ENCODE assay signal across 24 mouse cellular contexts in the genomic region with DNA sequence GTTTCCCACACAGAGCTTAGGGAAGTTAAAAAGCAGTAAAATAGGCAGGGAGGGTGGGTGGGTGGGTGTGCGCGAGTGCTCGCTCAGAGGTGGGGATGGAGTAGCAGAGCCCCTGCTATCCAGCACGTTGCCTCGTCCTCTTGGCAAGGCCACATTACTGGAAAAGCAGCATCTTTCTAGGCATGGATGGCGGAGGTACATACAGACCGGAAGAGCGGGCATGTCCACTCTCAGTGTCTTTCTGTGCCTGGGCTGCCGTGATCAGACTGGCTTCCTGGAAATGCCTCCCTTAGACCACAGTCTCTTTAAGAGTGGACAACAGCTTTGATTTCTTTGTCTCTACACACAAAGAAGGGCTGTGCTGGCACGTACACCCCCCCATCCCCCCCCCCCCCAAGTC. TPM values are rescaled to one million over a fixed set of nuclear protein-coding genes. Genes with fewer than 3 reads are reported as not detected.
DNase-seq lines count a peak whose midpoint lies in the region; ATAC-seq and TF ChIP-seq lines count a peak whose summit lies in the region.
"Had no signal": no experiment of that assay in that cellular context is flagged by ENCODE, and none has a peak within 500 bp of the region (broad histone marks: within the 10 kb centered on the region; RNA-seq: fewer than 3 reads in every experiment).

No protein-coding gene starts in this region.

- H3K36me3 ChIP-seq in forebrain, embryonic 11.5 days (ENCODE audit: control insufficient read depth, insufficient read depth, low read length) = no peaks in the 10 kb centered on the region
- H3K36me3 ChIP-seq in forebrain, postnatal 0 days (ENCODE audit: insufficient read depth) = no peaks in the 10 kb centered on the region
- H3K36me3 ChIP-seq in hindbrain, embryonic 16.5 days (ENCODE audit: control insufficient read depth, insufficient read depth, low read length) = no peaks in the 10 kb centered on the region
- H3K36me3 ChIP-seq in hindbrain, embryonic 10.5 days = peaks cover 40% of the 10 kb centered on the region
- H3K36me3 ChIP-seq in neural tube, embryonic 13.5 days = no peaks in the 10 kb centered on the region
- H3K36me3 ChIP-seq in neural tube, embryonic 15.5 days = no peaks in the 10 kb centered on the region
- H3K36me3 ChIP-seq: heart, embryonic 15.5 days; hindbrain, embryonic 15.5 days had no signal

- H3K9me3 ChIP-seq in forebrain, embryonic 11.5 days (ENCODE audit: control insufficient read depth, low read length) = no peaks in the 10 kb centered on the region
- no peaks in the 10 kb centered on the region for H3K9me3 ChIP-seq in forebrain, postnatal 0 days (ENCODE audit: low read length)
- H3K9me3 ChIP-seq in hindbrain, embryonic 16.5 days (ENCODE audit: control insufficient read depth, low read length) = no peaks in the 10 kb centered on the region
- H3K9me3 ChIP-seq in hindbrain, embryonic 10.5 days = no peaks in the 10 kb centered on the region
- H3K9me3 ChIP-seq in neural tube, embryonic 13.5 days = no peaks in the 10 kb centered on the region
- H3K9me3 ChIP-seq in neural tube, embryonic 15.5 days (replicated peaks) = no peaks in the 10 kb centered on the region
- H3K9me3 ChIP-seq: forebrain, embryonic 10.5 days; heart, embryonic 12.5 days; heart, embryonic 15.5 days; hindbrain, embryonic 15.5 days had no signal

- no peaks in the 10 kb centered on the region for H3K4me1 ChIP-seq in forebrain, embryonic 11.5 days (replicated peaks; ENCODE audit: control insufficient read depth, insufficient read depth, low read length)
- H3K4me1 ChIP-seq in forebrain, postnatal 0 days (ENCODE audit: insufficient read depth) = no peaks in the 10 kb centered on the region
- H3K4me1 ChIP-seq in hindbrain, embryonic 16.5 days (ENCODE audit: control insufficient read depth, insufficient read depth, low read depth, low read length) = no peaks in the 10 kb centered on the region
- peaks cover 7% of the 10 kb centered on the region; the same call in 1 of the 2 replicates for H3K4me1 ChIP-seq in hindbrain, embryonic 10.5 days (replicated peaks)
- H3K4me1 ChIP-seq in neural tube, embryonic 13.5 days (replicated peaks) = no peaks in the 10 kb centered on the region
- no peaks in the 10 kb centered on the region for H3K4me1 ChIP-seq in neural tube, embryonic 15.5 days

- no peaks in the 10 kb centered on the region for H3K27me3 ChIP-seq in forebrain, embryonic 11.5 days (ENCODE audit: control insufficient read depth, insufficient read depth, low read length)
- no peaks in the 10 kb centered on the region; the same call in 1 of the 2 replicates for H3K27me3 ChIP-seq in forebrain, postnatal 0 days (ENCODE audit: insufficient read depth, low read length)
- H3K27me3 ChIP-seq in hindbrain, embryonic 16.5 days (replicated peaks; ENCODE audit: control insufficient read depth, insufficient read depth, low read length) = no peaks in the 10 kb centered on the region
- no peaks in the 10 kb centered on the region for H3K27me3 ChIP-seq in hindbrain, embryonic 10.5 days (ENCODE audit: insufficient read depth, poor library complexity, severe bottlenecking)
- H3K27me3 ChIP-seq in neural tube, embryonic 13.5 days = no peaks in the 10 kb centered on the region
- no peaks in the 10 kb centered on the region for H3K27me3 ChIP-seq in neural tube, embryonic 15.5 days (replicated peaks)
- H3K27me3 ChIP-seq: heart, embryonic 12.5 days; heart, embryonic 15.5 days; hindbrain, embryonic 15.5 days had no signal

- no peak overlapping the region for H3K4me2 ChIP-seq in forebrain, embryonic 11.5 days (ENCODE audit: low read depth, low read length, severe bottlenecking)
- no peak overlapping the region for H3K4me2 ChIP-seq in forebrain, postnatal 0 days (ENCODE audit: low read depth)
- H3K4me2 ChIP-seq in hindbrain, embryonic 16.5 days (ENCODE audit: low read length) = no peak overlapping the region
- H3K4me2 ChIP-seq in neural tube, embryonic 13.5 days = no peak overlapping the region
- no peak overlapping the region for H3K4me2 ChIP-seq in neural tube, embryonic 15.5 days
- H3K4me2 ChIP-seq: heart, embryonic 12.5 days; heart, embryonic 15.5 days; hindbrain, embryonic 15.5 days had no signal

- ATAC-seq in forebrain, embryonic 11.5 days (replicated peaks; ENCODE audit: low FRiP score) = no peak
- no peak for ATAC-seq in forebrain, postnatal 0 days
- peak; percentile 7; the same call in 1 of the 2 replicates for ATAC-seq in hindbrain, embryonic 16.5 days
- ATAC-seq in neural tube, embryonic 13.5 days (ENCODE audit: low read depth) = no peak
- ATAC-seq in neural tube, embryonic 15.5 days (ENCODE audit: low FRiP score) = no peak
- ATAC-seq: CD4-positive, CD25-positive, alpha-beta regulatory T cell, adult 4 months; forebrain, embryonic 14.5 days; inflammation-experienced regulatory T-cells, adult 6 months; intestine, embryonic 16.5 days had no signal

- DNase-seq in forebrain, embryonic 11.5 days (ENCODE audit: low spot score) = peak; percentile 33
- no peak for DNase-seq in forebrain, postnatal 0 days
- no peak for DNase-seq in hindbrain, embryonic 10.5 days (ENCODE audit: low spot score)
- DNase-seq: adrenal gland, adult 8-10 months; adrenal gland, postnatal 25 days; cerebellum, adult 11-12 months; cerebellum, adult 9-10 months; gastrocnemius, postnatal 25 days; heart, adult 18-20 months; heart, postnatal 10 days; heart, postnatal 36 days; kidney, adult 18-20 months had no signal

- no peak overlapping the region for H3K9ac ChIP-seq in forebrain, embryonic 11.5 days (ENCODE audit: low read length)
- no peak overlapping the region for H3K9ac ChIP-seq in forebrain, postnatal 0 days
- H3K9ac ChIP-seq in hindbrain, embryonic 16.5 days (ENCODE audit: low read depth, low read length) = no peak overlapping the region; the same call in 1 of the 2 replicates
- no peak overlapping the region for H3K9ac ChIP-seq in neural tube, embryonic 13.5 days
- H3K9ac ChIP-seq in neural tube, embryonic 15.5 days (replicated peaks) = no peak overlapping the region
- H3K9ac ChIP-seq: heart, embryonic 12.5 days; heart, embryonic 15.5 days; hindbrain, embryonic 15.5 days had no signal

- H3K27ac ChIP-seq in forebrain, embryonic 11.5 days (ENCODE audit: low read depth, low read length) = no peak overlapping the region
- no peak overlapping the region for H3K27ac ChIP-seq in forebrain, postnatal 0 days (ENCODE audit: low read depth, low read length)
- H3K27ac ChIP-seq in hindbrain, embryonic 16.5 days (ENCODE audit: low read depth, low read length) = no peak overlapping the region
- H3K27ac ChIP-seq in hindbrain, embryonic 10.5 days = no peak overlapping the region; the same call in 1 of the 2 replicates
- H3K27ac ChIP-seq in neural tube, embryonic 13.5 days (replicated peaks) = peak overlapping the region; percentile 33; the same call in 1 of the 2 replicates
- no peak overlapping the region for H3K27ac ChIP-seq in neural tube, embryonic 15.5 days (replicated peaks)
- H3K27ac ChIP-seq: forebrain, embryonic 10.5 days; heart, embryonic 15.5 days; hindbrain, embryonic 15.5 days had no signal

- no peak for TF ChIP-seq CTCF in forebrain, postnatal 0 days (IDR thresholded peaks at IDR 0.05; ENCODE audit: low read depth)

- no peak overlapping the region for H3K4me3 ChIP-seq in forebrain, embryonic 11.5 days (ENCODE audit: low read depth, low read length)
- no peak overlapping the region for H3K4me3 ChIP-seq in forebrain, postnatal 0 days (ENCODE audit: low read depth, low read length)
- no peak overlapping the region for H3K4me3 ChIP-seq in hindbrain, embryonic 16.5 days (ENCODE audit: low read length)
- H3K4me3 ChIP-seq in hindbrain, embryonic 10.5 days = no peak overlapping the region
- H3K4me3 ChIP-seq in neural tube, embryonic 13.5 days = no peak overlapping the region
- no peak overlapping the region for H3K4me3 ChIP-seq in neural tube, embryonic 15.5 days (replicated peaks)
- H3K4me3 ChIP-seq: forebrain, embryonic 10.5 days; heart, embryonic 12.5 days; heart, embryonic 15.5 days; hindbrain, embryonic 15.5 days had no signal

- WGBS in forebrain, embryonic 11.5 days = 79% methylated on average over 10 of the region's 10 CpGs
- WGBS in forebrain, postnatal 0 days = 74% methylated on average over 10 of the region's 10 CpGs
- WGBS in hindbrain, embryonic 16.5 days = 76% methylated on average over 10 of the region's 10 CpGs
- 80% methylated on average over 10 of the region's 10 CpGs for WGBS in hindbrain, embryonic 10.5 days
- 80% methylated on average over 10 of the region's 10 CpGs for WGBS in neural tube, embryonic 13.5 days
- WGBS in neural tube, embryonic 15.5 days = 73% methylated on average over 10 of the region's 10 CpGs

RNA-seq across cellular contexts. Expression of a gene that starts 27.2 kb away (rescaled TPM):
- polyA plus RNA-seq in forebrain, embryonic 11.5 days (2014; fragmentation: Nextera tagmentation; extraction: Ambion mirVana) = 21.6 and 24.0 TPM in 2 replicates
- total RNA-seq in forebrain, postnatal 0 days (2014; rRNA removed) = 43.9 and 49.9 TPM in 2 replicates
- 10.0 and 14.0 TPM in 2 replicates for polyA plus RNA-seq in forebrain, postnatal 0 days (2015; fragmentation: Nextera tagmentation; extraction: Ambion mirVana)
- 20.8 and 22.1 TPM in 2 replicates for polyA plus RNA-seq in hindbrain, embryonic 16.5 days (2015; fragmentation: Nextera tagmentation; extraction: Ambion mirVana)
- polyA plus RNA-seq in hindbrain, embryonic 10.5 days (2016; fragmentation: Nextera tagmentation; extraction: Ambion mirVana) = 20.4 and 23.3 TPM in 2 replicates
- polyA plus RNA-seq in neural tube, embryonic 13.5 days (2015; fragmentation: Nextera tagmentation; extraction: Ambion mirVana) = 11.3 and 16.4 TPM in 2 replicates
- polyA plus RNA-seq in neural tube, embryonic 15.5 days (2015; fragmentation: Nextera tagmentation; extraction: Ambion mirVana) = 16.0 and 18.9 TPM in 2 replicates
- total RNA-seq: MEL had no signal
- polyA plus RNA-seq: inflammation-experienced regulatory T-cells, adult 6 months had no signal
